Mouse (Mus musculus) duodenum, adult 2 months (tissue): ENCODE results near the gene Gm3139. TPM values are rescaled to one million over a fixed set of nuclear protein-coding genes. Genes with fewer than 3 reads are reported as not detected.

Source experiments
- polyA plus RNA-seq: library from polyadenylated mRNA; depleted of rRNA; stranded (reverse); fragments of >200 nt; gene quantifications from 2 replicates; pipeline ENCODE4 v1.2.3, GENCODE M21; 2012; ENCODE audit warnings: low replicate concordance; rRNA removed

Gene Gm3139
- polyA plus RNA-seq, result not detected in 2 replicates

DNA sequence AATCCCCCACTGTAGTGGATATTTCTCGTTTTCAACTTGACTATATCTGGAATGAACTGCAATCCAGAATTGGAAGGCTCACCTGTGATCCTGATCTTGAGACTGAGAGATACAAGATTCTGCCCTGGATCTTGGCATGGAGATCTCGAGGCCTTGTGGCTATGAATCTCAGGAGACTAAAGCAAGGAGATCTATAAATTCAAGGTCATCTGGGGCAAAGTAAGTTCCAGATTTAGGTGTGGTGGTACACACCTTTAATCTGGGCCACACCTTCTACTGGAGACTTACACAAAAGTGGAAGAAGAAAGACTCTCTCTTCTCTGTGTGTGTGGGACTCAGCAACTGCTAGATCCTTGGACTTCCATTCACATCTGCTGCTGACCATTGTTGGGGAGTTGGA, at the start of gene Gm3139:
Gene Gm3139, plus strand, starts transcription at position 301 of the 400 bp plus-strand sequence.

Other genes with a start within 250 kb of the Gm3139 start
- not detected in 2 replicates for gene A430089I19Rik, start 219.5 kb upstream of the Gm3139 start, polyA plus RNA-seq
- gene Gm6502, start 211.9 kb upstream of the Gm3139 start, polyA plus RNA-seq, result not detected in 2 replicates
- gene AA792892, start 186.5 kb upstream of the Gm3139 start, polyA plus RNA-seq, result not detected in 2 replicates
- not detected in 2 replicates for gene Gm7682, start 80.5 kb upstream of the Gm3139 start, polyA plus RNA-seq
- not detected in 2 replicates for gene Gm3147, start 90.1 kb downstream of the Gm3139 start, polyA plus RNA-seq
- not detected in 2 replicates for gene Gm6509, start 97.7 kb downstream of the Gm3139 start, polyA plus RNA-seq
- gene Gm6205, start 122.1 kb downstream of the Gm3139 start, polyA plus RNA-seq, result not detected in 2 replicates